Mouse (Mus musculus) stomach, postnatal 0 days (tissue): ENCODE results near the gene Zp1.

Experiments
- CTCF ChIP-seq: IDR thresholded peaks from 2 replicates; pipeline ENCODE4 v1.5.1; 2016; ENCODE audit warnings: antibody characterized with exemption, low read depth, mild to moderate bottlenecking, moderate library complexity
- EP300 ChIP-seq: optimal IDR thresholded peaks from 2 replicates; pipeline ENCODE3; 2016; ENCODE audit warnings: antibody characterized with exemption

- TF ChIP-seq CTCF (no peak), EP300 (no peak)
These were observed 26.1 kb upstream of the Zp1 start for GRCm38 (mm10) chr19:10946506-10946905.
